Mouse (Mus musculus) heart, postnatal 25 days (tissue): ENCODE data around the gene Dydc1. TPM values are rescaled to one million over a fixed set of nuclear protein-coding genes. Genes with fewer than 3 reads are reported as not detected.
"Not testable (repeated sequence)": the region's sequence is repeated elsewhere in the genome, so short reads cannot be mapped to it uniquely, and the experiment has no call there.

Experiments
- DNase-seq: peaks from one replicate; pipeline ENCODE4 v3.0.0; 2022; ENCODE audit warnings: low spot score
- intact Hi-C: fragments of 180-260 bp; cut with DNase I; formaldehyde crosslinking; loops from one replicate; pipeline ENCODE4 v1.15.1; 2025
- total RNA-seq, 2 experiments: library from RNA; stranded (reverse); gene quantifications; 2 replicates each; pipeline ENCODE4 v1.2.3; 2021

Dydc1 gene
- total RNA-seq: not detected

DNA sequence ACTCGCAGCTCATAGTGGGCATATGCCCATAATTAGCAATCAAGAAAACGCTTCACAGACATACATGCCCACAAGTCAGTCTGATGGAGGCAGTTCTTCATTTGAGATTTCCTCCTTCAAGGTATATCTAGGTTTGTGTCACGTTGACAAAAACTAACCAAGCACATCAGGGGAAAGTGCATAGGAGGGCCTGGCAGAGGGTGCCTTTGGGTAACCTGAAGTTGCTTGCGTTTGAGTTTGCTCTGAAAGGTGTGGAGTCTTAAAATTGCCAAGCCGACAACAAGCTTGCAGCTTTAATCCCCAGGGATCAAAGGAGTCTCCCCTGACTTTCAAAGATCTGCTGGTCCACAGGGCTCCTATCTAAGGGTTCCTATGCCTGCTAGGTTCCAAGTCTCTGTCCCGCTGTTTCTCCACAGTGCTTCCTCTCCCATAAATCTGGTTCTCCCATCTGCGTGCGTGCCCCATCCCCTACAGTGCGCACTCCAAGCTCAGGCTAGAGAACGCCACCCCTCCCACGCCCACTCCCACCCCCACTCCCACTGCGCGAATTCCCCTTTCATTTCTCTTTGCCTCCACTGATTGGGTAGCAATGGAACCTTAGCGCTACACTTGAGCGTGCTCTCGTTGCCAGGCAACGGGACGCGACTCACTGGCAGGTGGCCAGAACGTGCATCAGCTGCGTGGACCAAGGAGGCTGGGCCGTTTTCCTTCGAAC lies at the start of gene Dydc1:
Gene Dydc1, plus strand, starts transcription at position 683 of the 715 bp plus-strand sequence.
- intact Hi-C loops: no loop called here
- DNase-seq: peak; percentile 4

DNA sequence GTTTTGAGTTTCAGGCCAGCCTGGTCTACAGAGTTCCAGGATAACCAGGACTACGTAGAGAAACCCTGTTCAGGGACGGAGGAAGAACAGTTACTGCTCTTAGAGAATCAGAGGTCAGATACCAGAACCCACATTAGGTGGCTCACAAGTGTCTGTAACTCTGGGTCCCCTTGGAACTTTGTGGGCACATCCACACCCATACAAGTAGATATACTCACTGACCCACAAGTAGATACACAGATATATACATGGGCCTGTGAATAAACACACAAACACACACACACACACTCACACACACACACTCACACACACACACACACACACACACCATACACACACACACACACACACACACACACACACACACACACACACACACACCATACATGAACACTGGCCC lies 47.6 kb upstream of the Dydc1 start:
- intact Hi-C loops: no loop called here
- no peak for DNase-seq

DNA sequence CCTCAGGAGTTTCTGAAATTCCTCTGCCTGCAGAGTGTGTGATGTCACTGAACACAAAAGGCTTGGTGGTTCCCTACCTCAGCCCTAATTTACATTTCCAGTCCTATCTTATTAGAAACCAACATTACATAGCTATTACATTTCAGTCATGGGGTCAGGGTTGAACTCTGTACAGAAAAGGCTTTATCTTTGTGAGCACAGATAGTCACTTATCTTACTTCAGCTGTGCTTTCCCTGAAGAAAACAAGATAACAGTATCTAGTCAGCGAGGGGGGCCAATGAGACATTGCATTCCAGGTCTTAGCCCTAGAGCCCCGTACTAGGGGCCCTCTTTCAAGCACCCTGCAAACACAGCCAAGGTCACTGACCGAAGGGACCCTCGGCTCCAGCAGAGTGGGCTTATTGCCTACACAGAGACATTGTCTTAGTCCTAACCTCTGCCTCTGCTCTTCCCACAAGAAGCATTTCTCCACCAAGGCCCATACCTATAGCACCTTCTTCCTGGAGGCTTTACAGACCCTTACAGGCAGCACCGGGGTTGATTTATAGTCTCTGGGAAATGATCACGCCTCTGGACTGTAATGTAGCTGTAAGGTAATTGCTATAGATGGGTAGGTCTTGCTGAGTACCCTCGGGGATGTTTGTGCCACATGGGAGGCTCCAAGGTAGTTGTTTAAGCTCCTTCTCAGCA lies 47.0 kb upstream of the Dydc1 start:
- intact Hi-C loops: no loop called here
- DNase-seq: no peak

DNA sequence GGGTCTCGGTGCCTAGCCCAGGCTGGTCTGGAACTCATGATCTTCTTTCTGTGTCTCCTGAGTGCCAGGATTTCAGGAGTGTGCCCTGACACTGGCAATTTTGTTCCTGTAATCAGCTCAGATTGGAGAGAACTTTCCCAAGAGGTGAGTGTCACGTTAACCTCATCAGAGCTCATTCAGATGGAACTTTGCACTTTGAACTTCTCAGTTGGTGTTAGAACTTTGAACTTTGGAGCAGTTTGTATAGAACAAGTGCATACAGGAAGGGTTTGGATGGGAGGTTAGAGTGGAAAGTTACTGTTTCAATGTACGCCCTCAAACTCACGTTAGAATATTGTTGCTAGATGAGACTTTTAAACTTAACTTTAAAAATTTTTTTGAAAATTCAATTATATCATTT lies 43.4 kb upstream of the Dydc1 start:
- intact Hi-C loops: no loop called here
- DNase-seq: no peak

DNA sequence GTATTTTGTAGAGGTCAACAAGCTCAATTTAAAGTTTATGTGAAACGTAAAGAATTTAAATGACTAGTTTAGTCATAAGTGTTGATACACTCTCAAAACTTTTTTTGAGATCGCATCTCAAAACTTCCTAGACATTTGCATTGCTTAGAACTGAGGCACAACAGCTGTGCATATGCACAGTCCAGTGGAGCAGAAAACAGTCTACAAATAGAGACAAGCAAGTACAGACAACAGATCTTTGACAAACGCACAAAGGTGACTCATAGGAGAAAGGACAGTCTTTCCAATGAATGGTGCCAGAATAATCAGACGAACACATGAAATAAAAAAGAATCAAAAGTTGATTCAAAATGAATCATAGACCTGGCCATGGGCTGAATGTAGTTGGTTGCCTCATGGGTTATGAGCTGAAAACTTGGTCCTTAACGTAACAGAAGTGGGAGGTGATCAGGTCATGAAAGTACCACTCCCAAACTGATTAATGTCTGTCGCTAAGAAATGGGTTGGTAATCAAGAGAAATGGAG lies 41.7 kb upstream of the Dydc1 start:
- no peak for DNase-seq
- intact Hi-C loops: loop anchor here (10.0 kb wide), 1 partner anchor 1496 kb away; no protein-coding TSS in a partner anchor

DNA sequence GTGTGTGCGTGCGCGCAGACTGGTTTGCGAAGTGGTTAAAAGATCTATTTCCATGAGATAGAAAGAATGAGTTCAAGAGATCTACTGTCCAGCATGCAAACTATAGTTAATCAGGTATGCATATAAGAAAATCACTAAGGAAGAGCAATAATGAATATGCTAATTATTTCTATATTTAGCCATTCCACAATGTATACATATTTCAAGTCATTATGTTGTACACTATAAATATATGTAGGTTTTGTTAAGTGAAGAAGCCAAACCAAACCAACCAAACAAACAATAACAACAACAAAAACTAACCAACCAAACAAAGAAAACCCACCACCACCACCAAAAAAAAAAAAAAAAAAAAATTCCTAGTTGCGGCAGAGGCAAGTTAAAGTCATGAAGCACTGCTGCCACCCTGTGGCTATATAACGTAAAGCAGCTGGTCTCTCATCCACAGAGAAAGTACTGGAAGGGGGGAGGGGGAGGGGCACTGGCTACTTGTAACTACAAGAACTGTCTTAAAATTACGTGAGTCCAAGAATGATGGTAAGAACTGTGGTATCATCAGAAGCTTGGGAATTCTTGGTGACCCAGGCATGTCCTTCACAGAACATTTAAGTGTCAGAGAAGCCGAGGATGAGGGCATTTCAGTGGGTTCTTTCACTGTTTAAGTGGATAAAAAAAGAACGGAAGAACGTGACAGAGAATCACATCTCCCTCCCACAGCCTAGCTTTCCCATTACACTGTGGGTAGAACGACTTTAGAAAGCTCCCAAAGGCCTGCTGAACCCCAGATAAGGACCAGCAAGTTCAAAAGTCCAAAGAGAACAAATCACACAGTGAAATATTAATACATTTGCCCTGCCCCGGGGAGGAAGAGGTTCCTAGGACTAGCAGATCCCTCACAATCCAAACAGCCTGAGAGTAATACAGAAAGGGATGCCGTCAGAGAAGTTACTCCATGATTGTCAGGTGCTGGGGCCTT lies 39.3 kb upstream of the Dydc1 start:
- DNase-seq: peak; percentile 21
- intact Hi-C loops: loop anchor here (2.0 to 10.0 kb wide), 2 partner anchors 117 to 1499 kb away; no protein-coding TSS in a partner anchor

DNA sequence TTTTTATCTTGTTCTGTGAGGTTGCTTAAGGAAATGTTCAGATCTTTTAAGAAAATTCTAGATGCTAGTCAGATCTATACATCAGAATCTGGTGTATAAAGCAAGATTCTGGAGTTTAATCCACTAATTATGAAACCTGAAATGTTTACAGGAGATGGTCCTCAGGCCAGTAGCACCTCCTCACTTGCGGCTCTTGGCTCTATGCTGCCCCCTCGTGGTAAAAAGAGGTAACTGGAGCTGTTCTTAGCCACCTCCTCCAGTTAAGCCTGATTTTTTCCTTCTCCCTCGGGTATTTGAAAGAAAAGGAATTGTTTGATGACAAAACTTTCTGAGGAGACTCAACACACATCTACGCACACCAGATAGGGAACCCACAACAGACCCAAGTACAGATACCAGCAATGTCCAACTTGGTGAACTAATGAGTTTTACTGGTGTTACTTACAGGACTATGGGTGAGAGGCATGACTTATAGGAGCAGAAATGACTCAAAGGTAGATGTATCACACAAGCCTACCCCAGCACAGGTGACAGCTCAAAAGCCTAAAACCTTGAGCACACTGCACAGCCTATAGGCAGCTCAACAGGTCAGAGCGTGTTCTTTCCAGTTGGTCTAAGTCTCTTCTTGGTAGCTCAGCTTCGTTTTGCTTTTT lies 37.4 kb upstream of the Dydc1 start:
- intact Hi-C loops: loop anchor here (1.0 to 10.0 kb wide), 2 partner anchors 56 to 1500 kb away; no protein-coding TSS in a partner anchor
- no peak for DNase-seq

DNA sequence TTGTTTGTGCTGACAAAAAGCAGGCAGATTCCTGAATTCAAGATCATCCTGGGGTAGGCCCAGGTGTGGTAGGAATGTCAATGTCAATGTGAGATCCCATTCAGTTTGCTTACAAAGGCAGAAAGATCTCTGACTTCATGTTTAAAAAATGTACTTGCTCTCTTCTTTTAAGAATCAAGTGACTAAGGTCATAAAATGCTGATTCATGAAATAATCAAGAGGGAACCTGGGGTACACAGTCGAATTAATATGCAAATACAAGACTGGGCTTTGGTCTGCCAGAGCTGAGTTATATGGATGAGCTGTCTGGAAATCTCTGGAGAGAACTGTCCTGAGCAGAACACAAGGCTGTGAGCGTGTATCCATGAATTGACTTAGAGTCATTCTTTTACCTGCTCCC lies 25.3 kb upstream of the Dydc1 start:
- intact Hi-C loops: no loop called here
- DNase-seq: no peak

DNA sequence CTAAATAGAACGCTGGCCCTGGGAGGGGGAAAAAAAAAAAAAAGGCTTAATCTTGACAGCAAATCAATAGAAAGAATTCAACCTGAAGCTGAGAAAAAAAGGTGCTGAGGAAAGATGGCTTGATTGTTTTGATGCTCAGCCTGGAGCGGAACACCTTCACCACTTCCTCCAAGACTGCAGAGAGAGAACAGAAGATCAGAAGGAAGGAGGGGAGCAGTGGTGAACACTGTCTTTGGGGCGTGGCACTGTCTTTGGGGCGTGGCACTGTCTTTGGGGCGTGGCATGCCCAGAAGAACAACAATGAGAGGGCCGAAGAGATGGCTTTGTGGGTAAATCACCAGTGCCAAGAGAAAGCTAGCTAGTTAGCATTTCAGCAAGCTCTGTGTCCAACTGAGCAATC lies 22.2 kb upstream of the Dydc1 start:
- no peak for DNase-seq
- intact Hi-C loops: no loop called here

DNA sequence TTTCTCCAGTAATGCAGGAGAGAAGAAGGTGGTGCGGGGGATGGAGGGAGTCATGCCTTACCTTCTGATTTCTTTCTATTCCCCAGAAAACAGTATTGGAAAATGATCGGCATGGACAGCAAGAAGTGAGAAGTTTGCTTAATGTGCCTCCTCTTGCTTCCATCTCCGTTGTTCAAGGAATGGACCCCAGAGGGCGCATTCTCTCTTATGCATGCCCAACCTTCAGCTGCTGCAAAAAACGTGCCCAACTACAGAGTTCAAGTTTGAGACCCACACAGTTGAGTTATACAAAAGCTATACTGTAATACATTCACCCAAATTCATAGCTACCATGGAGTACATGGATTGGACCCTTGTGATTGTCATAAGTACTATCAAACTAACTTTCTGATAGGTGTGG lies 20.2 kb upstream of the Dydc1 start:
- DNase-seq: no peak
- intact Hi-C loops: no loop called here

DNA sequence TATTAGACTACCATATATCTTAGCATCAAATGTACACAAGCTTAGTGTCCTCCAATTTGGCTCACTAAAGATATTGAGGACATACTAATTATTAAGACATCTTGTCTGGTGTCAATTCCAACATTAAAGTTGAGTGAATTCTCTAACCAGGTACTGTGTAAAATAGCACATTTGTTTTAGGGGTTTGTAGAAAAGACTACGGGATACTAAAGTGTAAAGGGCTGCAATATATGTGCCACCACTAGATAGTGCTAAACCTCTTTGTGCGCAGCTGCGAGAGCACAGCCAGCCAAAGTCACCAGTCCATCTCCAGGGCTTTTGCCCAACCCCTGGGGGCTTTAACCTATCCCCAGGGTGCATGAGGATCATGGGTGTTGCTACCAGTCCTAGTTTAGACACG lies 19.5 kb upstream of the Dydc1 start:
- DNase-seq, intact Hi-C loops: not testable (repeated sequence)

DNA sequence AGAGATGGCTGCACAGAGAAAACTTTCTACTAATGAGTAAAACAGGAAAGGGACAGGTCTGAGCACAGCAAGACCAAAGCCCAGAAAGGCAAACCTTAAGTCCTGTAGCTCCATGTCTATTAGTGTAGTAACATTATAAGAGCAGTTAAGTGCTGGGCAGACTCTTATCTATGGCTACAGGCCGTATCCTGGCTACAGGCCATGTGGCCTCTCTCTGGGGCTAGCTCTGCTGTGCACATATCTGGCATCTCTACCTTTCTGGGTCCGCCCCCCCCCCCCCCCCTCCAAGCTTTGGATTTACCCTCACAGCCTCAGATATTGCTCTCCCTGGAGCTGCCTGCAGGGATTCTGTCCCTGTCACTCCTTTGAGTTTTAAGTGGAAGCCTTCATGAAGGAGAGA lies 7.5 kb upstream of the Dydc1 start:
- no peak for DNase-seq
- intact Hi-C loops: no loop called here

DNA sequence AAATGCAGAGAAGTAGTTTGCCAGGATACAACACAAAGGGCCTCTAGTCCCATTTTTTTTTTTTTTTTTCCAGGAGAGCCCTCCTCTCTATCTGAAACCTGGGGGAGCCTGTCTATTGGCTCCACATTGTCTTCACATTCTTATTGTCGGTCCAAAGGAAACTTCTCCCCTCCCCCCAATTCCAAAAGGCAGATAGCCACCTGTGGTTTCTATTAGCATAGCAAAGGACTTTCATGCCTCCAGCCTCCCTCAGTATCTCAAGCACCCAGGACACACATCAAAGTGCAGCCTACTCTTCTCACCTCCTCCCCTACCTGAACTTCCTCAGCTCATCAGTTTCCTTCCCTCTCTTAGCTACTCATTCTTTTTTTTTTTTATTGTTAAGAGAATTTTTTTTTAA lies 6.3 kb upstream of the Dydc1 start:
- no peak for DNase-seq
- intact Hi-C loops: no loop called here

DNA sequence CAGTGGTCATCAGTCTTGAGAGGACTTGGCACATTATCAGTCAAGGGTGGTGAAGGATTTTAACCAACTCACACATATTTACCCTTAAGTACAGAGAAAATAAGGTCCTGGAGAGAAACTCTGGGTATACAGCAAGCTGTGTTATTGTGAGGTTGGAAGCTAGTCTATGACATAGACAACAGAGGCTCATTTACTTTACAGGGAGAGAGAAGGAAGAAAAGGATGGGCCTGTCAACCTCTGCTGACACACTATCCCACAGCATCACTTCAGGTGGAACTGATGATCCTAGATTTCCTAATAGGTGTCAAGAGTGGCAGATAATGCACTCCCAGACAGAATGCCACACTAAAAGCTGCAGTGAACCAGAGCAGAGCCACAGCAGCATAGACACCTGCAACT lies 3.6 kb upstream of the Dydc1 start, which contains the start of gene Dydc2:
Gene Dydc2, minus strand, starts transcription at position 101 of the 400 bp plus-strand sequence.
- intact Hi-C loops: no loop called here

DNA sequence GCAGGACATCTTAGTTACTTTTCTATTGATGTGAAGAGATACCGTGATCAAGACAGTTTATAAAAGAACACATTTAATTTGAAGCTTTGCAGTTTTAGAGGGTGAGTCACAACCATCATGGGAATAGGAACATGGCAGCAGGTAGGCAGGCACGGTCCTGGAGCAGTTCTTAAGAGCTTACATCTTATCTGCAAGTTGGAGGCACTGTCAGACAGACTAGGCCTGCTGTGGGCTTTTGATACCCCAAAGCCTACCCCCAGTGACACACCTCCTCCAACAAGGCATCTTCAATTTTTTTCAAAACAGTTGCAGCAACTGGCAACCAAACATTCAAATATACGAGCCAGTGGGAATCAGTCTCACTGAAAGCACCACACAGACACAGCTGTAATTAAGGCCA lies 2.4 kb upstream of the Dydc1 start:
- no peak for DNase-seq

More for the DNA sequence above, 3.6 kb upstream of the Dydc1 start, which contains the start of gene Dydc2:
- no peak for DNase-seq

DNA sequence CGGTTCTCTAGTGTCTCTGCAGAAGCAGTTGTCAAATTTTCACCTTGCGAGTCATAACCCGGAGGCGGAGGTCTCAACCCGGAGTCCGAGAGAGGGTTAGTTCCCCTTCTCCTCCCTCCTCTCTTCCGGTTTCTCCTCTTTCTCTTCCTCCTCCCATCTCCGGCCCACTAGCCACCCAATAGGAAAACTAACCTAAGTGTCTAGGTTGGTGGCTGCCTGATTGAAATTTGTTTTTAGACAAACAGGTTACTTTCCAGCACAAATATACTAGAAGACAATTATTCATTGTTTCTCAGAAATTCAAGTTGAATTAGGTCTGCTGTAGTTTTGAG lies 199 bp downstream of the Dydc1 start:
- no peak for DNase-seq
- intact Hi-C loops: no loop called here

More for the DNA sequence above, 2.4 kb upstream of the Dydc1 start:
- intact Hi-C loops: no loop called here

DNA sequence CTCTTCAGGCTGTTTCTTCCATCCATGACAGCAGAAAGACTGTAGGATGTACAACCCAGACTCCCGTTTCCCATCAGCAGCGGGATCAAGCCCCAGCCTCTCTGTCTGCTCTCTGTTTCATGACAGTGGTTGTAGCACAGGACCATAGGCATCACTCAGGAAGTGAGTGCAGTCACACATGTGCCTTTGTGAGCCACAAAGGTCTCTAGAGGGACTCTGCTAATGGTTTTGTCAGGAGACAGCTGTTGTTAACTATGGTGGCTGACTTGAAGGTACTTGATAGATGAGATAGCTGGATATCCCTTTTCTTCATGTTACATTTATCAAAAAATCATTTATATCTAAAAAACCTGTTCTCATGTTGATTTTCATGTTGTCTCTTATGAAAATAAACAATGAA lies 9.7 kb downstream of the Dydc1 start:
- DNase-seq: no peak
- intact Hi-C loops: no loop called here

DNA sequence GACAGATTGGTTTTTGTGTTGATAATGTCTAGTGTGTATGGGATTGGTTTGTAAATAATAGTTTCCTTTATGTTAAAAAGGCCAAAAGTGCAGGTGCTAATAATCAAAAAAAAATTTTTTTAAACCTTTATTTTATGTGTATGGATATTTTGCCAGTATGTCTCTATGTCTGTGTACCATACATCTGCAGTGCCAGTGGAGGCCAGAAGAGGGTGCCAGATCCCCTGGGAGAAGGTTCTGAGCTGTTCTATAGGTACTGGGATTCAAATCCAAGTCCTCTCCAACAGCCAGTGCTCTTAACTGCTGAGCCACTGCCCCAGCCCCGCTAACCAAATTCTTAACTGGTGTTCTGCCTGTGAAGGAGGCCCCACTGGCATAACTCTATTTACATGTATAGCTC lies 14.8 kb downstream of the Dydc1 start:
- DNase-seq: no peak
- intact Hi-C loops: no loop called here

DNA sequence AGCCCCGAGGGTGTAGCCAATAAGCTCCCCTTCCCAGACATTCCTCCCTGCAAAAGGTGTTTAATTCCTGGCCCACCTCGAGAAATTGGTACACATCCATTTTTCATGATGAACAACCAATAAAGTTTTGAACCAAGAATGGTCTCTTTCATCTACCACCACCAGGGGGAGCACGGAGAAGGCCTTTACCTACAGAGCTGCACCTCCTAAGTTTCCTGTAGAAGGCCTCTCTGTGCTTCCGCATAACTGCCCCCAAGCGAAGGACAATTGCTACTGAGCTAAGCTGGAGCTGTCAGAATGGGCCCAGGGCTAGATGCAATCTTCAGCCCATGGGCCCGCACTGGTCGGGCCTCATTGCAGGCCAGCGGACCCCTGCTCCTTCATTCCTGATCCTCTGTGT lies 18.1 kb downstream of the Dydc1 start:
- no peak for DNase-seq
- intact Hi-C loops: no loop called here

DNA sequence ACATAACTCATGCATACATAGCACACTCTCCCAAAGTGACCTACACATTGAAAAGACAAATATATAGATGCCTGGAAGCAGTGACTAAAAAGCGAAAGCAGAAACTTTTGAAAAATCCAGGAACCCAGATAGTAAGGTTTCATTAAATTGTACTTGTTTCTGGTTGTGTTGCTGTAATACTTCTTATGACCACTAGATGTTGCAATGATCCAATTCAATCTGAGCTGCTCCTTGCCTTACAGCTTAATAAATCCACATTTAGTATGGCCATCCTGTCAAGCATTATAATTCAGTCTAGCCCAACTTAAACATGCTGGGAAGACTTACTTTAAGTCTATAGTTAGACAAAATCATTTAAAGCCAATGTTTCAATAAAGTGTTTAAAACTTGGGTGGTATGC lies 21.4 kb downstream of the Dydc1 start:
- intact Hi-C loops: loop anchor here (1.0 kb wide), 1 partner anchor 68 kb away; no protein-coding TSS in a partner anchor
- no peak for DNase-seq
